Mouse (Mus musculus) frontal cortex, postnatal 25 days (tissue): ENCODE data around the gene Muc13.

Source experiments
- DNase-seq, 2 experiments: peaks; one replicate each; pipeline ENCODE4 v3.0.0; 2022; ENCODE audit warnings: low spot score in 2 of 2

Muc13 gene

DNA sequence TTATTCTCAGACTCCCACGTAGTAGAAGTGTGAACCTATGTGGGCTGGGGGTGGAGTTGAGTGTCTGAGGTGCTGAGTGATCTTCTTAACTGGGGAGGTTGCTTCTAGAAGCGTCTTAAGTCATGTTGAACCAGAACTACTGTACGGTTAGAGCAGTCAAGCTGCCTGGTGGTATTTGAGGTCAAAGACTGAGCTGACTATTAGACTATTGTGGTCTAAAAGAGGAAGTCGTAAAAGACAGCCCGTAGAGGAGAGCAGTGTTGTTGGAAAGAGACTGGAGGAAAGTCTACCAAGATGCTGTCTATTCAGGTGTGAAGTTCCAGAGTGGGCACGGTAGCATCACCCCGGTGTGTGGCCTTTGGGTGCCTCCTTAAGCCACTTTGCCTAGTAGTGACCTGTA is 24.0 kb upstream of the Muc13 start:
- no peak for DNase-seq

DNA sequence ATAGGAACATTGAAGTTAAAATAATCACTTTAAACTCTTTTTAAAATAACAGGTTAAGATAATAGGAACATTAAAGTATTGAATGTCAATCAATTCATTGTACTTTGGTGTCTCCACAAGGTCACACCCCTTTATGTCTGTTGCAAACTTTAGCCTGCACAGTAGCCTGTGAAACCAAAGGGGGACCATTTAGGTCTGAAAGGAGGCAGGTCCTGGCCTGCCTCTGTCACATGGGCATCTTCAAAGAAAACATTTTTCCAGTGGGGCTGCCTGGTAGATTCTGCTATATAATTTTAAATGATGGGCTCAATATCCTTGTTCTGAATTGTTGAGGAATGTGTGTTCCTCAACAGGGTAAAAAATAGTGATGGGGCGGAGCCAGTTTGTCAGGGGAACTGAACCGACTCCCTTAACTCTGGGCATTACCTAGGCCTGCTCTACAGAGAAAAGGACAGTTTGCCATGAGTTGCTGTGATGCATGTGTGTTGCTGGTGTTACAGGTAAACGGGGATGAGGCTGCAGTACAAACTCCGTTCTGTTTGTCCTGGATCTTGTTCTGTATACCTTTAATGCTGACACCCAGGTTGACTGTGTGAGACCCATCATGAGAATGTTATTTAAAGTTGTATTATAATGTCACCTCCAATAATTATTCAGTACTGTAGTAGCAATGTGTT is 22.9 kb upstream of the Muc13 start:
- DNase-seq: no peak

DNA sequence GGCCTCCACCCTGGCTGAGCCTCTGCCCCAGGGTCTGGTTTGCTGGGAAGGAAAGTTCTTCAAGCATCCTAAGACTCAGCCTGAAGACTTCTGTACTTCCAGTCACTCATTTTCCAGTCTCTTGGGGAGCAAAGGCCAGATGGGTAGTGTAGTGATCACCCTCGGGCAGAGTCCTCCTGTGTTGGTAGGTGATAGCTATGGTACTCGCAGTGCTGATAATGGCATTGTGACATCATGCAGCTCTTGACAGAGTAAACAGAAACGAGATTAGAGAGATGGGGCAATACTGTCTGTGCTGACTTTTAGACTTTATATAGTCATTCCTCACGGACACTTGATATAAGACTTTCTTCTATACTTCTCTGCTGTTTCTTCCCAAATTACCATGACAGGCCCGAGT is 21.0 kb upstream of the Muc13 start:
- no peak for DNase-seq

DNA sequence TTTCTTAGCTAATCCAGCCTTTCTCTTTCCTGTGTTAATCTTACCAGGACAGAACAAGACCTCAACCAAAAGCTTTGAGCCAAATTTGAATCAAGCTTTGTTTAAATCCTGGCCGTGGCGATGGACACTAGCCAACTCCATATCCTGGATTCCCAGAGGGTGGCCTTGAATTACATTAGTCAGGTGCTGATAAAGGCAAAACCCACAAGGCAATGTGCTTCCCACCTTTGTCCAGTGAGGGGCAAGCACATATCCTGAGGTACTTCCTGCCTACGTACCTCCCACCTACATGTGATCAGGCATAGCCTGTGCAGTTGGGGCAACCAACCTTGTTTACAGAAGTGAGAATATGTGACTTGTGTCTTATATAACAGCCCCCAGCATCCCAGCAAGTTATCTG is 18.9 kb upstream of the Muc13 start:
- no peak for DNase-seq

DNA sequence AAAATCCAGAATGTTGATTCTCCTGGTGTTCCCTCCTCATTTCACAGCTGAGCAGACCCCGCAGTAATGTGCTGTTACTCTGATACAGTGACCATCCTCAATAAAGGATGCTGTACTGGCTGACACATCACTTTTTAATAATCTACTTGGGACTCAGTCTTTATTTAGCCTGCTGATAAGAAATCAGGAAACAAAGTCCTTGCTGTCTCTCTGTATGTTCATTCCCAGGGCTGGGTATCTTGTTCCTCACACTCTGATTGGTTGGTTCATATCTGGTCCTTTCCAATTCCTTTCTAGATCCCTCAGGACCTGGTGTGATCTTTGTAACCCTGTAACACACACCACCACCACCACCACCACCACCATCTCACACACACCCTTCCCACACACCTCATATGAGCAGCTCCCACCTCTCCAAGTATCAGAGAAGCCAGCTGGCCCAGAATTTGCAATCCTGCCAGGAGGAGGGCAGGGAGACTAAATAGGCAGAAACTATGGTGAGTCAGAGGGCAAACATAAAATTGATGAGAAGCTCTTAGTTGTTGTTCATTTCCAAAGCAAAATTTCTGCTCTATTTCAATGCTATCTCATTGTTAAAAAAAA is 18.0 kb upstream of the Muc13 start:
- no peak for DNase-seq

DNA sequence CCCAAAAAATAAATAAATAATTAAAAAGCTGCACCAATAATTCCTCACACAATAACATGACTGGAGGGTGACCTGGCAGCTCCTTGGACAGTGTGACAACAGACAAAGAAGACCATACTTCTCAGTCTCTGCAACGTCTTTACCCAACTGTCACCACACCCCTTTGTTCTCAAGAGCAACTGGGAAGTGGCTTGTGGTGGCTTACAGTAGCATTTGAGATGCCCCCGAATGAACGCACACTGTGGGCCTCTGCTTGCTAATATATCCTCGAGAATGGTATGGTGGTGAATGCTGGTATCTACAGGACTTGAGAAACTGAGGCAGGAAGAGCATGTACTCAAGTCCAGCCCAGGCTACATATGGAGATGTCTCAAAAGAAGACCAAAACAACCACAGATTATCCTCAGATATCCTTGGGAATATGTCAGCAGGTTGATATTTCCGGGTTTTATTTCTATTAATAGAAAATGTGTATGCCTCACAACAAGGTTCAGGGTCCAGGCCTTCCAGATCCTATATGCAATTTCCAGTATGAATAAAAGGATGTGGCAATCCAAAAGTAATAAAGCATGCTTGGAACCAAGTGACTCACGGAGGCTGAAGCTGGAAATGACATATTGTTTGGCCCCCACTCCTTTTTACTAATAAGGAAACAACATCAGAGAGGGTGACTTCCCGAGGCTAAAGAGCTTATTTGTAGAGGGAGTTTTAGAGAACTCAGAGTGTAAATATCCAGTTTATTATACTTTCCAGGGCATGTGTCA is 16.9 kb upstream of the Muc13 start:
- DNase-seq: no peak

DNA sequence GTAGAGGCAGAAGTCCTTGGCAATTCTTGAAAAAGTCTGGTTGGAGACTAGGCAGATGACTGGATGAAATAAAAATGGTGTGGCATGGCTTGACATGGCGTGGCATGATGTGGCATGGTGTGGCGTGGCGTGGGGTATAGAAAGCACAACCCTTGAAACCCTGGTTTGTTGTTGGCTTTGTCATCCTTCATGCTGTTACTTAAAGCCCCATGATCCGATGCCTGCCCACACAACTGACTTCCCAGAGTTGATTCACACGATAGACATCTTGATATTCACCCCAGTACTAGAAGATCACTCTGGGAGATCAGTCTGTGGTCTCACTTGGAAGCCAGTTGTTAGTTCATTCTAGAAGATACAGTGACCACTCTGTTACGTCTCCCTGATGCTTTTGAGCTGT is 16.2 kb upstream of the Muc13 start:
- DNase-seq: no peak

DNA sequence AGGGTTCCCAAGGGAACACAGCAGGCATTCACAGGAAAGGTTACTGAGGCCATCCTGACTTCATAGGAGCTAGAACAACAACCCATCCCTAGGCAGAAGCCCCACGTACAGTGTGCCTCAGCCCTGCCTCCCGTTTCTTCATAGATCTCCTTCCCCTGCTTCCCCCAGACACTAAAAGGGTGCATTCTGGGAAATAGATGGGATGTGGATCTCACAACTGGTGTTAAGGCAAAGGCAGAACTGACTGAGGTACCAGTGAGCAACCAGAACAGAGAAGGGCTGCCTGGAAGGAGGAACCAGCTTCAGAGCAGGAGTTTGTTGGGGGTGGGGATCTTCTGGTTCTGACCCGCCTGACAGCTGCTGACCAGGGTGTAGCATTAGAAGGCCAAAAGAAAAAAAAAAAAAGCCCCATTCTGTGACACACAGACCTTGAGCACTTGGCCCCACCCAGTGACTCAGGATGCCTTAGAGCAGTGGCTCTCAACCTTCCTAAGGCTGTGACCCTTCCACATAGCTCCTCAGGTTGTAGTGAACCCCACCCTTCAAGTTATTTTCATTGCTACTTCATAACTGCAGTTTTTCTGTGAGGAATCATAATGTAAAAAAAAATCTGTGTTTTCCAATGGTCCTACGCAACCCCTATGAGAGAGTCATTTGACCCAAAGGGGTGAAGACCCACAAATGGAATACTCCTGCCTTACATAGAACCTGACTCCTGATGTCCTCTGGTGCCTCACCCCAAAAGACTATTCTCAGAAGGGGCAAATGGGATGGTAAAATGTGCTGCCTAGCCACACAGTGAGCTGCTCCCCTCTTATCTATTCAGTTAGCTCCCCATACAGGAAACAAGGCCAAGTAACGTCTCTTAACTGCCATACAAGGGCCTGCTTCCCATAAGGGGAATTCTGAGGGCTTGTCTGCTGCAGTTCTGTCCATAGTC is 11.8 kb upstream of the Muc13 start:
- DNase-seq: no peak

DNA sequence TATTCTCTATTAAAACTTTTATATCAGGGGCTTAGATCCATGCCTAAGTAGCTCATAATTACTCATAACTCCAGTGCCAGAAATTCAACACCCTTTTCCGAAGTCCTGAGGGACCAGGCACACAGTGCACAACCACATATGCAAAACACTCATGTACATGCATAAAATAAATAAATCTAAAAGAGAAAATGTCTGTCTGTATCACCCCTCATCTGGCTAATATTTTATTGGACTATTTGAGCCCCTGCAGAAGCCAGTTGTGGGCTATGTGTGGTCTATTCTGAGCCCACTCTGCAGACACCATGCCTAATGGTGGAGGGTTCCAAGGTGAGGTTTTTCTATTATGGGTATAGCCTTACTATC is 11.1 kb upstream of the Muc13 start:
- DNase-seq: no peak

DNA sequence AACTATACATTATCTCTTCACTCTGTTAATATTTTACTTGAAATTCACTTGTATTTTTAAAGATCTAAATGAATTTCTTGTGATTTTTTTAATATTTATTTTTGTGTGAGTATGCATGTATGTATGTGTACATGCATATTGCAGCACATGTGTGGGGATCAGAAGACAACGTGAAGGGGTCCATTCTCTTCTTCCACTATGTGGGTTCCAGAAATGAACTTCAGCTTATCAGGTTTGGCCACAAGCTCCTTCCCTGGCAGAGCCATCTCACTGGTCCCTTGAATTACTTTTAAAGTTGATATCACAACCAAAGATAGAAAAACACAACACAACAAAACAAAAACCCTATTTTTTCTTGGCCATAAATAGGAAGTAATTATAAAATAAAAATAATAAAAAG is 9.3 kb upstream of the Muc13 start:
- no peak for DNase-seq

DNA sequence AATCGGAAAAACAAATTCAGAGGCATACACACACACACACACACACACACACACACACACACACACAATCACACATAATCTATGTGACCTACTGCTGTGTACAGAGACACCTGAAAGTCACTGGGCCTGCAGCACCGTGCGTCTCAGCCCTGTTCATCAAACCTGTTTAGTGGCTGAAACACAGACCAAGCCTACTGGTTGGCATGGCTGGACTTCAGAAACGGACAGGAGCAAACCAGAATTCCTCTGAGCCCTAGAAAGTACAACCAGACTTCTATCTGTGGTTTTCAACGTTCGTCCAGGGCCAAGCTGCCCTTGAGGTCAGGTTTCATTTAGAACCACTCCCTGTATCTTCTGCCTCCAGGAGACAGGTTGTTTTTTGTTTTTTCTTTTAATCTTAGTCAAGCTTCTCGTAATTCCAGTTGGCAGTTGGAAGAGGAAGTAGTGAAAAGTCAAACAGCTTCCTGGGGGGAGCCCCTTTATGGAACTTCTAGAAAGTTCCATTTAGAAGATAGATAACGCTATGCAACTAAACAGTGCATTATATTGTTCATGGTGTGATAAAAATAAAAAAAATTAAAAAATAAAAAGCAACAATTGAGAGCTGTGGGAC is 8.6 kb upstream of the Muc13 start:
- DNase-seq: no peak

DNA sequence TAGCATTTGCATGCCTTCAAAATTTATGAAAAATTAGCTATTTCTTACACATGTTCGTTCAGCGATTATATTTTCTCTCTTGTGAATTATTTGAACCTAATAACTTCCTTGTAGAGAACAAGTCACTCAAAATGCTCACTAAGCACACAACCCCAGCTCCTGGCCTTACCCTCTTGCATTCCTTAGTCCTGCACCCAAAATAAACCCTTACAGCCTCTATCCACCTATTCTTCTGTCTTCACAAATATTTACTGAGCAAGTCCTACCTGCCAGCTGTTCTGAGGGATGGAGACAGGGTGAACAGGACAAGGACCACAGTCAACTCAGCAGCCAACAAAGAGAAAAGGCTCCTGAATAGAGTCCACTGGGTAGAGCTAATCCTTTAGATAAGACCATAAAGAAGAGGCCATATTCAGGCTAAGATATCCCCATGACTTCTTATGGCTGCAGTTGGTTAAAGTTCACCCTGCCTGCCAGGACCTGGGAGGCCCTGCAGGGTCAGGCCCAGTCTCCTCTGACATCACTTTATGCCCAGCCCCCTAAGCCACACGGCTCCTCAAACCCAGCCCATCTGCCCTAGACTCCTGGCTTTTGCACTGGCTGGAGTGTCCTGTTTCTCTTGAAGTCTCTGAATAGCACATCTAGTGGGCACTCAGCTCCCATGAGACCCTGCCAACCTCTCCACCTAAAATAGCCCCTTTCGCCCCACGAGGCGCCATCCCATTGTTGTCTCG is 7.0 kb upstream of the Muc13 start:
- no peak for DNase-seq

DNA sequence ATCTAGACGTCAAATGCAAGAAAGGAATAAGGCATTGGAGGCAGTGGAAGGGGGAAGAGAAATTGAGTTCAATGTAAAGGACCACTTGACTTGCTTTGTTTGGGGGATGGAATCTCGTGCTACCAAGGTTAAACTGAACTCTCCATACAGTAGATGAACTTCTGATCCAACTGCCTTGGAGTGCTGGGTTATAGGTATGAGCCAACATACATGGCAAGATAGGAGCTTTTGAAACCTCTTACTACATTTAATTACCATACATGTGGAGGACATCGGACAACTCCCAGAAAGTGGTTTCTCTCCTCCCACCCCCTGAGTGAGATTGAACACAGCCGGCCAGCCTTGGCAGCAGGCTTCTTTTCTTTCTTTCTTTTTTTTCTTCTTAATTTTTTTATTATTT is 1.3 kb downstream of the Muc13 start:
- no peak for DNase-seq

DNA sequence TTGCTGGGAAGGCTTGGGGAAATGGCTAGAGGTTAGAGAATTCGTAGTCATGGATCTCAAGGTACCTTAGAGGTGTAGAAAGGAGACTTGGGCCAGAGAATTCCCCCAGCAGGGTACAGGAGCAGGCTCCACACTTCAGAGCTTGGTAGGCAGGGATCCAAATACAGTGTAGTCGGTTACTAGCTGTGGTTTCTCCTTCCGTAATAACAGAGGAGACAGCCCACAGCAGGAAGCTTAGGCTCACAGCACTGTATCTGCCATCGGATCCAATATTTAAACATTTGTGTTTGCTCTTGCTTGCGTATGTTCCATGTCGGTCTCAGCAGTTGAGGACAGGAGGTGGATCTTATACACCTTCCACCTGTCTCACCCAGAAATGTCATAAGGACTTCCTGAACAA is 2.0 kb downstream of the Muc13 start:
- DNase-seq: no peak

DNA sequence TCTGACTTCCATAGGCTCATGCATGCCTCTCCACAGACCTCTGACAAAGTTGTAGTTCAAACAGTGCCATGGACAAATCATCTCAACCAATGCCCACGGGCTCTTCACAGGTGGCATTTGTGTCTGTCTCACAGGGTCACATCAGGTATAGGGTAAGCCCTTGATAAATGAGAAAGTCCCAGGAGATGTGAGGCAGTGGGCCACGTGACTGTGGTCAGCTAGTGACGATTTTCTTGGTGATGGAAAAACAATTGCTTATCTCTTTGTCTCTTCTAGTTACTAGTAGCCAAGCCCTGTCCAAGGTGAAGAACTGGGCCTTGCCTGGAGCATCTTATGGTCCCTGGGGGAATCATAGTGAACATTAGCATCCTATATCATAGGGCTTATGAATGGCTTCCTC is 2.9 kb downstream of the Muc13 start:
- DNase-seq: no peak

DNA sequence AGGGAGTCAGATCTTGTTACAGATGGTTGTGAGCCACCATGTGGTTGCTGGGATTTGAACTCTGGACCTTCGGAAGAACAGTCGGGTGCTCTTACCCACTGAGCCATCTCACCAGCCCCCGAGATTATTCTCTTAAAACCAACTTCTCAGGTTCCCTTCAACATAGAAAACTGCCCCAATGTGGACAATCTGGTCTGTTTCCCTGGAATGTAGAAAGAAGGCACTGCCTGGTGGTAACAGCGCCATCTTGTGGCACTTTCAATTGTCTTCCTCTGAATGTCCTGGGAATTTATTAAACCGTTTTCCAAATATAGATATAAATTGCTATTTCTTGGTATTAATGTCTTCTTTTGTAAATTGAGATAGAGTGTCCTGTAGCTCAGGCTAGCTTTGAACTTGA is 4.0 kb downstream of the Muc13 start:
- DNase-seq: peak; percentile 23

DNA sequence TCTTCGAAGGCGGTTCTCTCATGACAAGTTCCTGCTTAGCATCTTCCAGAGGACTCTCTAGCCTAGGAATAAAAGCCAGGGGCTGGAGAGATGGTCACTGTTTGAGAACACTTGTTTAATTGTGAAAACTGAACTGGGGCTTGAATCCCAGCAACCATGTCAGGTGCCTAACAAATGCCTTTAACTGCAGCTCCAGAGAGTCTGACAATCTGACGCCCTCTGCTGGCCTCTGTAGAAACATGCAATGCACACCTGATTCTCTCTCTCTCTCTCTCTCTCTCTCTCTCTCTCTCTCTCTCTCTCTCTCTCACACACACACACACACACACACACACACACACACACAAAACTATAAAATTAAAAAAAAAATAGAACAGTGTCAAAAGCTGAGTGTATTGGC is 16.2 kb downstream of the Muc13 start:
- no peak for DNase-seq

DNA sequence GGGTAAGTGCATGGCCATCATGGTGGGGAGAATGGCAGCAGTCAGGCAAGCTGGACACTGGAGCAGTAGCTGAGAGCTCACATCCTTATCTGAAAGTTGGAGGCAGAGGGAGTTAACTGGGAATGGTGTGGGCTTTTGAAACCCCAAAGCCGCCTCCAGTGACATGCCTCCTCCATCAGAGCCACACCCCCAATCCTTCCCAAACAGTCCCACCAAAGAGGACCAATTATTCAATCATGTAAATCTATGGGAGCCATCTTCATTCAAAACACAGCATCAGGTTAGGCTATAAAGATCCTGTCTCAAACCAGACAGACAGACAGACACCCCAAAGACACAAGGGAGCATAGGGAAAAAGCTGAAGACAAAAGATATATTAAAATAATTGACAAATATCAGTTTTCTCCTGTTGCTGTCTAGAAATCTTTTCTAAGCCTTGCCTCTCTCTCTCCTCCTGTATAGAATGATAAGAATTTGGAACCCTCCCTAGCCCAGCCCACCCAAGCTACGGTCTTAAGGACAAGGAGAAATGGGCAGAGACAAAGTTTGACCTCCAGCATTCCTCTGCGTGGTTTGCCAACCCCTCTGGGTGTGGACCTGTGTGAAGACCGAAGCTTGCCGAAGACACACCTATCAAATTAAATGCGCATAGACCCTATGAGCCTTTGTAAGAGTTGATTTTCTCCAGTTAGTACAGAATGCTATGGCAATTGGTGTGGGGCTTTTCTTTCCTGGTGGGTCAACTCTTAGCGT is 24.8 kb downstream of the Muc13 start:
- no peak for DNase-seq

DNA sequence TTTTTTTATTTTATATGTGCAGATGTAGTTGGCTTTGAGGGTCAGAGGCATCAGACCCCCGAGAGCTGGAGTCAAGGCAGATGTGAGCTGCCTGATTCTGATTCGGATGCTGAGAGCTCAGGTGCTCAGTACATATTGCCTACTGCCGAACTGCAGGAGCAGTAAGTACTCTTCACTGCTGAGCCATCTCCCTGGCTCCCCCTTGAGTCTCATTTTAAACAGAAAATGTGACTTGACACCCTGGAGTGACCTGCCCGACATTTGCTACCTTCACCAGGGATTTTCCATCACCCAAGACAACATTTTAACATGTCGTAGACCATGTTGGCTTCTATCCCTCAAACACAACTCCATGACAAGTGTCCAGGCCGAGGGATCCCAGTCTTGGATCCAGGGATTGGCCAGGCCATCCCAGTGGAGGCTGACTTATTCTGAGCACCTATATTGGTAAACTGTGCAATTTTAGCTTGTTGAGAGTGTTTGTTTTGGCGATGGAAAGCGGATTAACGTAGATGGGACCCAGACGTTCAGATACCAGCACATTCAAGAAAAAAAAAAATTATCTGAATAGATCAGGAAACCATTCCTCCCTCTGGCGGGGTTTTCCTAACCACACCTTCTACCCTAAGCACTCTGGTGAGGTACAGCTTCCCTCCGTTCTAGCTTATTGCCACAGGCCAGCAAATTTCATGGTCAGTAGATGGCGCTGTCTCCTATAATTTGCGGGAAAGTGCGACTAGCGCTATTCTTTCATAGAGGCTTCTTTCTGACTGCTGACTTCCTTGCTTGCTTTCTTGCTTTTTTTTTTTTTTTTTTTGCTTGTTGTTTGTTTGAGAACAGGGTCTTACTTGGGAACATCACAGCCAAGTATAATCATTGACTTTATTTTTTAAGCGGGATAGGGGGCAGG is 26.7 kb downstream of the Muc13 start:
- peak; percentile 77 to 88 for DNase-seq
